Comparison of ENCODE assay signal across 7 mouse cellular contexts in genomic region chr6:125367758-125368371, GRCm38 (mm10). TPM values are rescaled to one million over a fixed set of nuclear protein-coding genes. Genes with fewer than 3 reads are reported as not detected.
A peak's percentile ranks its signal among the peaks of the same experiment; 100 is the strongest.
DNase-seq lines count a peak whose midpoint lies in the region; ATAC-seq lines count a peak whose summit lies in the region.

No protein-coding gene starts in this region.

- no peak overlapping the region for H3K9ac ChIP-seq in forebrain, embryonic 16.5 days (replicated peaks; ENCODE audit: low read depth, low read length)

- 0 out of 2 replicates have a peak, but pooled peaks cover 3% of the 10 kb centered on the region for H3K9me3 ChIP-seq in forebrain, embryonic 16.5 days (ENCODE audit: control insufficient read depth, low read length)

- no peak overlapping the region for H3K4me3 ChIP-seq in forebrain, embryonic 16.5 days (replicated peaks; ENCODE audit: low read length)

- peak; percentile 59 for DNase-seq in A20 (ENCODE audit: low read depth, low spot score)
- DNase-seq in induced T-regulatory cell, adult 2 months (ENCODE audit: low read depth): peak; percentile 57
- no peak for DNase-seq in right cerebral cortex, adult 18-20 months
- no peak for DNase-seq in ovary, postnatal 36 days (ENCODE audit: low spot score)

- H3K27ac ChIP-seq in forebrain, embryonic 16.5 days (ENCODE audit: low read length): no peak overlapping the region

- no peak overlapping the region for H3K4me2 ChIP-seq in forebrain, embryonic 16.5 days (ENCODE audit: low read length)

- H3K4me1 ChIP-seq in forebrain, embryonic 16.5 days (replicated peaks; ENCODE audit: control insufficient read depth, insufficient read depth, low read length): 0 out of 2 replicates have a peak, but pooled peaks cover 7% of the 10 kb centered on the region

- no peaks in the 10 kb centered on the region for H3K36me3 ChIP-seq in forebrain, embryonic 16.5 days (ENCODE audit: control insufficient read depth, insufficient read depth)

- H3K27me3 ChIP-seq in forebrain, embryonic 16.5 days (replicated peaks; ENCODE audit: control insufficient read depth, insufficient read depth, low read length): peaks cover 16% of the 10 kb centered on the region

- 53% methylated on average over 4 of the region's 4 CpGs for WGBS in forebrain, embryonic 16.5 days

- ATAC-seq in CD4-positive, CD25-positive, alpha-beta regulatory T cell, adult 4 months: peak; percentile 67
- ATAC-seq in megakaryocyte, adult 5-6 weeks (ENCODE audit: poor library complexity, severe bottlenecking): peak; percentile 74
- ATAC-seq in forebrain, embryonic 16.5 days: no peak

RNA-seq across cellular contexts. Expression of gene Plekhg6, which starts 12.7 kb away (rescaled TPM):
- polyA plus RNA-seq in CD4-positive, CD25-positive, alpha-beta regulatory T cell, adult 4 months (2017; shearing (Covaris generic)): under 1 TPM in 1 of 2 experiments, not detected in 1; 0.12 TPM
- total RNA-seq in megakaryocyte, adult 5-6 weeks (2015): not detected in 2 replicates
- not detected in 2 replicates for total RNA-seq in megakaryocyte, adult 5-6 weeks (2017)
- 0.07 TPM in 1 of 2 replicates, not detected in the other for polyA plus RNA-seq in forebrain, embryonic 16.5 days (2015; fragmentation: Nextera tagmentation; extraction: Ambion mirVana)

RNA-seq across cellular contexts. Expression of gene Tnfrsf1a, which starts 18.7 kb away (rescaled TPM):
- polyA plus RNA-seq in CD4-positive, CD25-positive, alpha-beta regulatory T cell, adult 4 months (2017; shearing (Covaris generic)): 10 to 100 TPM; 24.9 to 43.5 TPM
- total RNA-seq in megakaryocyte, adult 5-6 weeks (2015): 96.4 and 101 TPM in 2 replicates
- total RNA-seq in megakaryocyte, adult 5-6 weeks (2017): 90.2 and 116 TPM in 2 replicates
- 13.2 and 18.2 TPM in 2 replicates for polyA plus RNA-seq in forebrain, embryonic 16.5 days (2015; fragmentation: Nextera tagmentation; extraction: Ambion mirVana)

RNA-seq across cellular contexts. Expression of gene Scnn1a, which starts 47.4 kb away (rescaled TPM):
- not detected for polyA plus RNA-seq in CD4-positive, CD25-positive, alpha-beta regulatory T cell, adult 4 months (2017; shearing (Covaris generic))
- 9.0 and 9.5 TPM in 2 replicates for total RNA-seq in megakaryocyte, adult 5-6 weeks (2015)
- 0.99 and 1.6 TPM in 2 replicates for total RNA-seq in megakaryocyte, adult 5-6 weeks (2017)
- polyA plus RNA-seq in forebrain, embryonic 16.5 days (2015; fragmentation: Nextera tagmentation; extraction: Ambion mirVana): 0.34 and 0.39 TPM in 2 replicates

RNA-seq across cellular contexts. Expression of gene Ltbr, which starts 54.2 kb away (rescaled TPM):
- under 1 TPM in 1 of 2 experiments, not detected in 1; 0.28 TPM for polyA plus RNA-seq in CD4-positive, CD25-positive, alpha-beta regulatory T cell, adult 4 months (2017; shearing (Covaris generic))
- 30.0 and 30.6 TPM in 2 replicates for total RNA-seq in megakaryocyte, adult 5-6 weeks (2015)
- 57.1 and 59.9 TPM in 2 replicates for total RNA-seq in megakaryocyte, adult 5-6 weeks (2017)
- 10.4 and 11.6 TPM in 2 replicates for polyA plus RNA-seq in forebrain, embryonic 16.5 days (2015; fragmentation: Nextera tagmentation; extraction: Ambion mirVana)

Comparison
In these comparisons a context has a peak if more than half of its experiments do, and no peak if none do; other contexts are left out.
1. DNase-seq: peak in A20 (single experiment) and induced T-regulatory cell, adult 2 months (single experiment); none in right cerebral cortex, adult 18-20 months (single experiment) and ovary, postnatal 36 days (single experiment).